Mouse (Mus musculus) heart, postnatal 10 days (tissue): ENCODE measurements at regions not wholly inside any gene's neighbourhood (a gene's known extent, or its start where the extent isn't known, plus 50 kb on each side); places are given as distances from the start of the nearest gene placed in this dataset.
A peak's percentile ranks its signal among the peaks of the same experiment; 100 is the strongest.
"Not testable (repeated sequence)": the region's sequence is repeated elsewhere in the genome, so short reads cannot be mapped to it uniquely, and the experiment has no call there.

Experiments
- DNase-seq, 2 experiments: peaks; one replicate each; pipeline ENCODE4 v3.0.0; 2021
- intact Hi-C: fragments of 180-260 bp; cut with DNase I; formaldehyde crosslinking; loops from one replicate; pipeline ENCODE4 v1.15.1; 2025

DNA sequence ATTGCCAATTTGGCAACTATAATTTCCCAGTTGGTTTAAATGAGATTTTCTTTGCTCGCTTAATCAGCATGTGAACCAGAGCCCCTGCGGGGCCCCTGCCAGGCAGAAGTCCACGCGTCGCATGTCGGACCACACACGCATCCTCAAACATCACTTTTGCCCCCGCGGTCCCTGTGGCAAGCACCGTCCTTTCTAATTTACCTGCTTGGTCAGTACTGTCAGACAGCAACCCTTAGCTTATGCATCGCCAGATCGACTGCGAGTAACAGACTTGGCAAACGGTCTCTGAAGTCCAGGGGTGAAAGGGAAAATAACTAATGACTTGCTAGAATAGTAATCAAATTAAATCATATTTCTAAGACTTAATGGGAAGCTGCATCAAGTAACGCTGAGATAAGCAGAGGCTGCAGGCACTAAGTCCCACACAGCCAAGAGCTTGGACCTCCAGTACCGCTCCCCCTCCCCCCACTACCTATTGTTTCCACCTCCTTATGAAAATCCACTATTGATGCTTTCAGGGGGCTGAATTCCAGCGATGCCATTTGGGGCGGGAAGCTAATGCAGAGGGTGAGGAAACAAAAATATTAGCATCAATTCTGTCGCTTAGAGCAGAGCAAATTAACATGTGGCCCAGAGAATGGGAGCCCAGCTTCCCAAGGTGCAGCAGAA lies 142.0 kb upstream of the Cntnap4 start:
- intact Hi-C loops: no loop called here
- no peak for DNase-seq

DNA sequence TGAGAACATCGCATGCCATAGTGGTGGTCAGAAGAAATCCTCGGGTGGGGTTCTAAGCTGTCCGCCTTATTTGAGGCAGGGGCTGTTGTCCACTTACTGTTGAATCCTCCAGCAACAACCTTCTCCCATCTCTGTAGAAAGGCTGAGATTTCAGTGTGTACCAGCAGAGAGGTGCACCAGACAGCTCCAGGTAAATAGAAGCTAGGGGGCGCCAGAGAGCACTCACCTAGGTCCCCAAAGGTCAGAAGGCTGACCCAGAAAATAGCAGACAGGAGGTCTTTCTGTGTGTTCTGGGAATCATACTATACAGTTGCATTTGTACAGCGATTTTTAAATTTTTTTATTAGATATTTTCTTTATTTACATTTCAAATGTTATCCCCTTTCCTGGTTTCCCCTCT lies 157.9 kb upstream of the Cntnap4 start:
- no peak for DNase-seq
- intact Hi-C loops: no loop called here

DNA sequence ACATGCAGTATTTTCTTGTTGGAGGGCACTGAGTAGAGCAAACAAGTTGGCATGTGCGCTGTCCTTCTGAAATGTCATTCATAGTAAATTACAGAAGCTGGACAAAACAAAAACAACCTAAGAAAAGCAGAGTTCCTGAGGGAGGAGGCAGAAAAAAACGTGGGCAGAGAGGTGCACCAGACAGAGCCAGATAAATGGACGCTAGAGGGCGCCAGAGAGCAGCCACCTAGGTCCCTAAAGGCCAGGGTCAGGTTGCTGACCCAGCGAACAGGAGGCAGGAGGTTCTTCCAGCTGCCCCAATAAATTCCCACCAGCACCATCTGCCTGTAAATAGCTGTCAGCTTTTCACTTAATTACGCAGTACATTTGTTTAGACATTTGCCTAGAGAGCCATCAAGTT lies 158.6 kb upstream of the Cntnap4 start:
- peak; percentile 1 to 4 for DNase-seq
- intact Hi-C loops: no loop called here

DNA sequence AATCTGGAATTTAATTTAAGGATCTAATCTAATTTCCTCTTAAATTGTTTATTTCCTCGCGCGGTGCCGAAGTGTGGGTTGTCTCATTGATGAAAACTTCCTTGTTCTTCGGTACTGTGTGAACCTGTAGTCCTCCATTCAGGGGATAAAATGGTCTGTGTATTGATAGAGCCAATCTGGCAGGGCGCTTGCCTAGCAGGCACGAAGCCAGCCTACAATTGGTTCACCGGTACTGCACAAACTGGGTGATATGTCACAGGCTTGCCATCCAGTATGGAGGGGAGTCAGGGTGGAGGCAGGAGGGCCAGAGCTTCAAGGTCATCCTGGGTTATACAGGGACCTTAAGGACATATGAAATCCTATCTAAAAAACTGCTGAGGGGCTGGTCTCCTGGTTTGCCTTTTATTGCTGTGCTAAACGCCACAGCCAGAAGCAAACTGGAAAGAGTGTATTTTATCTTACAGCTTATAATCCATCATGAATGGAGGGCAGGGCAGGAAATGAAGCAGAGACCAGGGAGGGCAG lies 161.6 kb upstream of the Cntnap4 start:
- intact Hi-C loops: no loop called here
- no peak for DNase-seq

DNA sequence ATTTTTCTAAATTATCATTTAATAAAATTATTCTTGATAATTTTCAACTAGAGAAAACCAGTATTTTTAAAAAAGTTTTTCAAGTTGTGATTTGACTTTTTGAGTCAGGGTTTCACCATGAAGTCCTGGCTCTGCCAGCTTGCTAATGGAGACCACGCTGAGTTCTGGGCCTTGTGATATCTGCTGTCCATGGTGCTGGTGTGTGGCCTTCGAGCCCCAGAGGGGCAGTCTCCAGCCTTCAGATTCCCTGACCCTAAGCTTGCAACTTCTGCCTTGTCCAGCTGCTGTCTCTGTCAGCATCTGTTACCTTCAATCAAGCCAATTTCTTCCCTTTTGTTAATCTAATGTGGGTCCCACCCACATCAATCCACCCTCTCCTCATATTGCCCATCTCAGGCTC lies 165.8 kb upstream of the Cntnap4 start:
- DNase-seq: no peak

DNA sequence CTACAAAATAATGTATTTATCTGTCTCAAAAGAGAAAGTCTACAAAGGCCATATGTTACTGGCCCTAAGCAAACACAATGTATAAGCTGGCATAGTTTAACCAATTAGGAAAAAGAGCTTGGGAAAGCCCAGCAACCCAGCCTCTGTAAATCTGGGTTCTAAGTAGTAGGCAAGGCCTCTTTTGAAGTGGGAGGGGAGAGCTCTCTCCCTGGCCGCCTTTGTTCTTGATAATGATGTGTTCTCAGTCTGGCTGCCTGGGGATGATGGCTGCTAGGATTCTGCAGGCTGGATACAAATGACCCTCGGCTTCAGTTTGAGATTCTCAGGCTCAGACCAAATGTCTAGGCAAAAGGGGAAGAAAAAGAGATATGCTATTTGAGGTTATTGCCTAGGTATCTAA lies 172.4 kb upstream of the Cntnap4 start:
- intact Hi-C loops: no loop called here

More for the DNA sequence above, 165.8 kb upstream of the Cntnap4 start:
- intact Hi-C loops: no loop called here

DNA sequence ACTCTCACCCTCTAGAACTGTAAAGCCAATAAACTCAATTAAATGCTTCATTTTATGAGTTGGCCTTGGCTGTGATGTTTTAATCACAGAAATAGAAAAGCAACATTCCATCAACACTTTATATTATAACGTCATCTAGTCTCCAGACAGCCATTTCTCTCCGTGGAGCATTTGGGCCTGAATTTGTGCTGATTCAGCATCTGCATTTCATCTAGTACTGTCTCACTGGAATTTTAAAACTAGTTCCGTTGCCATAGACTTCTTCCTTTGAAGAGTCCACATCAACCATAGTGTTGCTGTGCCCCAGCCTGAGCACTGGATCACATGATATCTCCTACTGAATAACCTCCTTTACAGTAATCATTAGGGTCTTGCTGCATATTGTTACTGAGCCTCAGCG lies 179.7 kb upstream of the Cntnap4 start:
- DNase-seq: no peak
- intact Hi-C loops: no loop called here

More for the DNA sequence above, 172.4 kb upstream of the Cntnap4 start:
- no peak for DNase-seq

DNA sequence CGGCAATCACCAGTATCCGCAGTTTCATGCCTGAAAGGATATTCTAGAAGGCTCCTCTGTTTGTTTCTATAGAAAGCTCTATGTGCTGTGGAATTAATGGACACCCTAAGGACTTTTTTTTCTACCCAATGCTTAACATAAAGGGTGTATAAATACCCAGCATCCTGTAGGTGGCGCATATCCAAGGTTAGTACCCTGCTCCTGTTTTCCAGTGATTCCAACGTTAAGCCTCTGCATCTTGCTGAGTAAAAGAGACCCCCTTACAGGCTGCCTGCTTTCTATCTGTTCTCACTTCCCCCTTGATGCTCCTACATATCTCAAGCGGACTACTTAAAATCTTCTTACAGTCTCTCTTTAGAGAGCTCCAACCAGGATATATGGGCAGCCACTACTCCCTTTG lies 221.5 kb upstream of the Cntnap4 start:
- intact Hi-C loops: no loop called here
- no peak for DNase-seq

DNA sequence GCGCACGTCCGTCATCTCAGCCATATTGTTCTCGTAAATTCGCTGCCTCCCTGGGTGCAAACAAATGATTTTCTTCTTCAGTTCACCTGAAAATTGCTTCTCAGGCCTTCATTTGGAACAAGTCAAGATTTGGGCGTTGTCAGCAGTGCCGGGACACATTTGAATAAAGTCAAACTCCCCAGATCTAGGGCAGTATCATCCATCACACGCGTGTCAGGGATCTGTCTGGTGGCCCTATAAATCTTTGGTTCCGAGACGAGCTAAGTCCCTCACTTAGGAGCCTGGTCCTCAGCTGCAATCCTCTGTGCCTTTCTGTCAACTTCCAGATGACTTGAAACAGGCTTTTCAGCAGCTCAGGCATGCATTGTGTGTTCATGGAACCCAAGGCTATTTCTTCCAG lies 236.7 kb upstream of the Cntnap4 start:
- intact Hi-C loops: no loop called here
- no peak for DNase-seq

DNA sequence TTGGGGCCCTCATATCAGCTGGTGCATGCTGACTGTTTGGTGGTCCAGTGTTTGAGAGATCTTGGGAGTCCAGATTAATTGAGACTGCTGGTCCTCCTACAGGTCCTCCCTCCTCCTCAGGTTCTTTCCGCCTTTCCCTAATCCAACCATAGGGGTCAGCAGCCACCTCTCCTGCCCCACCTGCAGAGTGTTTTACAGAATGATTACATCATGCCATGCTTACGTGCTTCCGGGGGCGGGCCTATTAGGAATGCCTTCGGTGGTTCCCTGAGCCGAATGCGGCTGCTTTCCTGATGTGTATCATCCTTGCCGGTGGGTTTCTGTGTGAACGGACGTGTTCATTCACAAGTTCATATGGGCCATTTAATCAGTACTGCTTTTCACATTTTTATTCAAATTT lies 237.8 kb upstream of the Cntnap4 start:
- DNase-seq: no peak
- intact Hi-C loops: no loop called here

DNA sequence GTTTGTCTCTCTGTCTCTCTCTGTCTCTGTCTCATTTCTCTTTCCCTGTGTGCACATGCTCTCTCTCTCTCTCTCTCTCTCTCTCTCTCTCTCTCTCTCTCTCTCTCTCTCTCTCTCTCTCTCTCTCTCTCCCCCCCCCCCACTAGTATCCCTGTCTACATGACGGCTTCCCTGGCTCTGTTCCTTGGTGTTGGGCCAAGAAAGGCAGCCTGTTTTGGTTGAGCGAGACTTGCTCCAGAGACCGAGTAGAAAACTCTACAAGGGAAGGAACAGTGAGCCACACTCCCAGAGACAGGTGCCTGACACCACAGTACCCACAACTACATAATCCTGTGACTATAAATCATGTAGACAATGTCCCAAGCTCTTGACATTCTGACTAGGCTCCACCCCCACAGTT lies 260.0 kb upstream of the Cntnap4 start:
- no peak for DNase-seq
- intact Hi-C loops: no loop called here

DNA sequence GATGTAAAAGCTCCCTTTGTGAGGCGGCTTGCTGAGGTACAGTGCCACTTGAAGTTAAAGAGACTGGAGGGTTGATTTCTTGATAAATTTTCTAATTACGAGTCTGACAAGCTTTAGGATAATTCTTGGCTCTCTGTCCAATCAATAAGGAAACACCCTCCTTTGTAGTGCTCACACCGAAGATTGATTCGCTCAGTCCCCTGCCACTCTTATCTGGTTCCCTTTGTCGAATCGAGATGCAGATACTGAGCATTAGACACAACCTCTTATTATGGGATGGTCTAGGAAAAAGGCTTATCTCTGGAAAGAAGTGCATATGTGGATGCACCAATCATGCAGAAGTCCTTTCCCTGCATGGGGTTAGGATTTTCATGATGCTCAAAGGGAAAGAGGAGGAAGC lies 261.5 kb upstream of the Cntnap4 start:
- no peak for DNase-seq
- intact Hi-C loops: no loop called here

DNA sequence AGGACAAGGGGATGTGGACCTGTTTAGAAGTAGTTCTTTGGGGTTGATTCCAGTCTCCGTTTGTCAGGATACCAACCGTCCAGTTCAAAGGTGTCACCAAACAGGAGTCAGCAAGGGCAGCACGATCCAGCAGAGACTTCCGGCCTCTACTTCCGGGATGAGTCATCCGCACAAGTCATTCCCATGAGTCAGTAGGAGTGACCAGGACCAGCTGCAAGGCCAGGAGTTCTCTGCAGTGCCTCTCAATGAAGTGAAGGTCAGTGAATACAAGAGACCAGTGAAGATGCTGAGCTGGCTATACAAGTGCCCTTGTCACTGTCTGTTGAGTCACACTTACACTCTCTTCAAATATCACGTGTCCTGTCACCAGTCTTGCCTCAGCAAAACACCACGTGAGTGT lies 272.8 kb upstream of the Cntnap4 start:
- intact Hi-C loops: no loop called here
- no peak for DNase-seq

DNA sequence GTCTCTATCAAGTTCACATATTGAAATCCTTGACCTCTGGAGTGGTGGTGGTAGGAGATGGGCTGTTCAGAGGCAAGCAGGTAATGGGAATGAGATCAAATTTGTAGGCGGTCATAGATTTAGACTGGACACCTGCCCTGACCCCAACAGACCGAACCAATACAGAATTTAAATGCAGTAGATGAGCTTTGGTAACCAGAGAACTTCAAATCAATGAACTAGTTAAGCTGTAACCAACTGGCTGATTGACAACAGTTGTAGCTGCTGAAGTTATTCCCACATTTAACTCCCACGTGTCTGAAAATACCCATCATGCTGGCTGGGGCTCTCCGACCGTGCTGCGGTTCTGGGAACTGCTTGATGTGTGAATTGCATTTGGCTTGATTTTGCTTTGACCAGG lies 268.5 kb upstream of the Gm6793 start:
- DNase-seq: no peak
- intact Hi-C loops: no loop called here

DNA sequence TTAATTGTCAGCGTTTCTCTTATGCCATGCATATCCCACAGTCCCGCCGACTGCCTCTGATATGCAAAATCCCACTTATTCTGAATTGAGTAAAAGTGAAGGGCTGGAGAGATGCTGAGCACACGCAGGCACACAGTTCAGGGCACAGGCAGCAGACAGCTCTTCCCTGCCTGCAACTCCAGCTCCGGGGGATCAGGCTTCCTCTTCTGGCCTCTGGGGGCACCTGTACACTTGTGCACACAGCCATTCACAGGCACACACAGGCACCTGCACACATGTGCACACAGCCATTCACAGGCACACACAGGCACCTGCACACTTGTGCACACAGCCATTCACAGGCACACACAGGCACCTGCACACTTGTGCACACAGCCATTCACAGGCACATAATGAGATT lies 254.8 kb upstream of the Gm6793 start:
- intact Hi-C loops: no loop called here

DNA sequence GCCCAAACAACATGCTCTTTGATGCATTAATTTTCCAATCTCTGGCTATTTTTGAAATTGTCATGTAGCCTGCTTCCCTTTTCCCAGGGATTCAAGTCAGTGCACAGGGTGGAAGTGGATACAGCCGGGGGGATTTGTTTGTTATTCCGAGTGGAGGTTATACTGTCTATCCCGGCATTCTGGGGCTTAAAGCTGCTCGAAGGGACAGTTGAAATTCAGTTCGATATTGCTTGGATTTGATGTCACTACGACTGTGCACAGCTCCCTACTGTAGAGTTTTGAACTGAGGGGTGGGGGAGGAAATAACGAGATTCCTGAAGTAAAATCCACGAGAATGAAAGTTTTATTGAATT lies 254.4 kb upstream of the Gm6793 start:
- DNase-seq: no peak
- intact Hi-C loops: no loop called here

More for the DNA sequence above, 254.8 kb upstream of the Gm6793 start:
- DNase-seq: no peak

DNA sequence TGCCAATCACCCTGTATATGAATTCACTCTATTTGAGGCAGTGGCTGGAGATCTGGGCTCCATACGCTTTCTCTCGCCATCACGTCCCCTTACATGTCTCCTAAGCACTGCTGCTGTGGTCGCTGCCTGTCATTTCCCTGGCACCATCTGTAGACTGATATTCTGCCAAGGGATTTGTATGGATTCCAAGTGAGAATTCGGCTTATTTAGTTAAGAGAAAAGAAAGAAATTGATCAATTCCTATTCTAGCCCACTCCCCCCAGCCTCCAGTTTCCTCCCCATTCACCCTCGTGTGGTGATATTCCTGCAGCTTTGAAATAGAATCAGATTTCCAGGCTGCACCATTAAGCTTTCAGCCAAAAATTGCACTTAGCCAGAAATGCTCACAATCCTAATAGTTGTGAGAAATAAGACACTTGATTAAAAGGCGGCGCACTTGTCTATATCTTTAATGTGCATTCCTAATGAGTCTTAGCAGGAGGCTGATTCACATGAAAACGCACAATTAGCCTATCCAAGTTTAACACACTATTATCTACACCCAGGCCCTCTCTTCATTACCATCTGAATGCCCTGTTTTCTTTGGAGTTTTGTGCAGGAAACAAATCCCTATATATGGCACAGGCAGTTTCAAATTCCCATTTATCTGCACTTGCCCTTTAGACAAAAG lies 253.8 kb upstream of the Gm6793 start:
- intact Hi-C loops: no loop called here
- no peak for DNase-seq

DNA sequence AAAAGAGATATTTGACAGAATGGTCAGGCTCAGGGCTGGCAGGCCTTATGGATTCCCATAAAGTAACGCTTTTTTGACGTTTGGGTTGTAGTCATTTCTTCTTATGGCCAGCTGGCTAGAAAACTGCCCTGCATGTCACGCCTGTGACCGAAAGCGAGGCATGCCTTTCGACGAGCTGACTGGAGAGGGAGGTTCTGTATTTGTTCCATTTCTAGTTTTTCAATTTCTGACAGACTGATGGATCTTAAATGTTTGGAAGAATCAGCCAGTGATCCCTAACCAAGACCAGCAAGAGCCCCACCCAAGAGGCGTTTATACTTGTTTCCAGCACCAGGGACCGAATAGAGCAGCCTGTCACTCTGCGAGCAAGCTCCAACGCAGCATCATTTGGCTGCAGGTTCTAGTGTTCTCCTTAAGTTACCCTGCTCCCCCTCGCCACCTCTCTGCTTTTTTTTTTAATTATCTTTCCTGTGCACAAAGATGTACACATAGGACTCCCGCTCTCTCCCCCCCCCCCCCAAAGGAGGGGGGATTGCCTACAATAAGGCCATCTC lies 243.2 kb upstream of the Gm6793 start:
- intact Hi-C loops: no loop called here
- DNase-seq: no peak

DNA sequence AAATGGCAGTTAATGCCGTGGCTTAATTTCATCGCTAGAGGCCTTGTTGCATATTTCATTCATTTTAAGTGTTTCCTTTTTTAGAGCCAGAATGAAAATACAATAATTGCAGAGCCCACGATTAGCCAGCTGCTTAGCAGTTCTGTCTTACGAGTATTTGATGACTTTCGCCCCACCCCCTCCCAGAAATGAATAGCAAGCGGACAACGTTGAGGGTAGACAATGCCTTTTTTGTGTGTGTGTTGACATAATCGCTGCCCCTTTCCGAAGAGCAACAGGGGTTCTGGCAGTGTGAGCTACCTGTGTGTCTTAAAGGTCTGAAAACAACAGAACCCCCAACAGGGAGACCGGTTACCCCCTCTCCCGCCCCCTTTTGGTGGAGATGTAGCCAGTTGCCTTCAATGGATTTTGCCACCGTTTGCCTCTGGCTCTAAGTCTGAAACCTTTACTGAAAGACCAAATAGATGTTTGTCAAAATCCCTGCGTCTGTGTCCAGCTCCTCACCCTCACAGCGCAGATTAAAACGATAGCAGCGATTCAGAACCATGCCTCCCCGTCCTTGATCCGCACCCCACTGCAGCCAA lies 242.6 kb upstream of the Gm6793 start:
- intact Hi-C loops: no loop called here
- DNase-seq: no peak

DNA sequence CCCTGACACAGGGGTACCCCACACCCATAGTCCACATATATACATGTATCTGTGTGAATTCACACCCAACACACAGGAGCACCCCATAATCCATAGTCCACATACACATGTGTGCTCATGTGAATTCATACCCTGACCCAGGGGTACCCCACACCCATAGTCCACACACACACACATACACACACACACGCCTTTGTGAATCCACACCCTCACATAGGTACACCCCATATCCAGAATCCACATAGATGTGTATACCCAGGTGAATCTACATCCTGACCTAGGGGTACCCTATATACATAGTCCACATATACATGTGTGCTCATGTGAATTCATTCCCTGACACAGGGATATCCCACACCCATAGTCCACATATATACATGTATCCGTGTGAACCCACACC lies 231.8 kb upstream of the Gm6793 start:
- DNase-seq, intact Hi-C loops: not testable (repeated sequence)

DNA sequence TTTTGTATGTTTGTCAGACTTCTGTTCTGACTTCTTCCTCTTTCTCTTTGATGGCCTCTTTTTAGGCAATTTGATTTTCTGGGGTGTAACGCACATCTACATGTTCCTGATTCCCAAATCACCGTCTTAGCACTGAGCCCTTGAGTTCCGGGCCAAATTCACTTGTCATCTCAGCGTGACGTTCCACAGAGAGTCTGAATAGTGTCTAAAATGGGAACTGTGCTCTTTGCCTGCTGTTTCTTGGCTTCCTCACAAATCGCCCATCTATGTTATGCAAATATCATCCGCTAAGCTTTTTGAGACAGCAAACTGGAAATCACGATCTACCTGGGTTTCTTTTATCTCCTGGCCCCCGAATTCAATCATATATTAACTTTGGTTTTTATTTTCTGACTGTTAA lies 223.8 kb upstream of the Gm6793 start:
- intact Hi-C loops: no loop called here
- no peak for DNase-seq

DNA sequence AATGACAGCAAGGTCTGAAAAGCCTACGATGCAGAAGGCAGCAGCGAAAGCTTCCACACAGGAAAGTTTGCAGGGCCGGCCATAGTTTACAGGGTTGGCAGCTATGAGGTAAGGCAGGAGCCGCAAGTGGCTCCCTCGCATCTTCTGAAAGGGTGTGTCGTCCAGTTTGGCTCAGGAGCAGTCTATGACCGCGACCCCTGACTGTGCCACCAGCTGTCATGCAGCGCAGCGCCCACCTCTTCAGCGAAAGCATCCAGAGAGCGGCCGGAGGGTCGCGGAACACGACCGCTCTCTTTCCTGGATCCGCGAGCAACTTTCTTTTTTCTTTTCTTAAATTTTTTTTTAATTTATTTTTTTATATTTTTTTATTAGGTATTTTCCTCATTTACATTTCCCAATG lies 221.9 kb upstream of the Gm6793 start:
- DNase-seq, intact Hi-C loops: not testable (repeated sequence)
